Mouse (Mus musculus) mouse trophoblast stem cell (cell line): Measurements from ENCODE around the gene Lrrc9.

Experiments
- in situ Hi-C, 2 experiments: fragments of 300-500 bp; cut with MseI, MboI; formaldehyde crosslinking; loops; 2 replicates in 1 of 2; 3 replicates in 1 of 2; pipeline ENCODE4 v1.15.1; 2025

Gene Lrrc9

DNA sequence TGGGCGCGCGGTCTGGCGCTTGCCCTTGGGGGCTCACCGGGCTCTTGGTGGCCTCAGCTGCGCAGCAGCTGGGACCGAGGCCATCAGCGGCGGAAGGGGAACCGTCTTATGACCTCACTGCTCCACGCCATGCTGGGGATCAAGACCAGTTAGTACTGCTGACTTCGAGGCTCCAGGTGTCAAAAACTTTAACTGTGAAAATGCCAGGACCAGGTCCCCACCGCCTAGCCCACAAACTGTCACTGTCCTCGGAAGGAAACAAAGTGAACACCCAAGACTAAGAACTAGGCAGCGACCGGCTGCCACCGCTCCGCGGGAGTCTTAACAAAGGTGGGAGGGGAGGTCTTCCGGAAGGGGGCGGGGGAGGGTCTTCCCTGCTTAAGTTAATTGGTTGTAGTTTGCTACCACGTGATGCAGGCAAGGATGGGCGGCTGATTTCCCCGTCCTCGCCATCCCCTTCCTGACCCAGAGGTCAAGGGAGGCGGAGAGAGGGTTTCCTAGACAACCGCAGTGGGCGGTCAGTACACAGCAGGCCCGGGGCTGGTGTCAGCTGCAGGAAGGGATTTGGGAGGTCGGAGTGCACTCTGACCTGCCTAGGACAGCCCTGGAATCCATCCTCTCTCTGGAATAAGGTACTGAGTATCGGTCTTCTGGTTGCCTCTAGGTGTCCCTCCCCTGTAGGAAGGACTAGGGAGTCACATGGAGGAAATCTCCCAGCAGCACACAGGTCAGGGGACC lies at the start of gene Lrrc9:
Gene Lrrc9, plus strand, starts transcription at position 28 of the 738 bp plus-strand sequence.
- in situ Hi-C loops = no loop called here

DNA sequence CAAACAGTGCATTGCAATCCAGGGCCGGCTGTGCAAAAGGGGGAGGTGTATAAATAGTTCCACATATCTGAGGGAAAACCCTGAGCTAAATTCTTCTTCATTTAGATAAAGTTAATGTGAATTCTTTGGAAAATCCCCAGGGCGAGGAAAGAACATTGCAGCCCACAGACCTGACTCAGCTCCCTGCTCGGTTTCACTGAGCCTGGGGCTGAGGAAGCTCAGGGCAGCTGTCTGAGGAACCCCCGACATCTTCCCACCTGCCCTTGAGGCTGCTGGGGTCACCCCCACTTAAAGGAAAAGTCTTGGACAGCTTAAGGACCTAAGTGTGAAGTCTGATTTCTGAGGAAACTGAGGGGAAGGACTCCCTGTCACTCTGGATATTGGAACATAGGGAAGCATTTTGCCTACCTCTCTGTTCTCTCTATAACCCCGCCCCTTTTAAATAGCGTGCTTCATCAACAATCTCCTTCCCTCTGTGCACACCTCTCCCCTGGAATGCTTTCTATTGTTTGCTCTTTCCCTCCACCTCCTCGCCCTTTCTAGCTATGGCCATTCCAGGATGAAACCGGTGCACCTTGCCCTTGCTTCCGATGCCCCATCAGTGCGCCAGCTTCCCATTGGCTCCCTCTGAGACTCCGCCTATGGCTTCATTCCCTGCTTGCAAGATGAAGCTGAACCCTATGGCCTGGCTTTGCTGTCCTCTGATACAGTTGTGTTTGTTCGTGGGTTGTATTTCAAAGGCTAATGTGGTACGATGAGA lies 48.4 kb upstream of the Lrrc9 start:
- in situ Hi-C loops = no loop called here

DNA sequence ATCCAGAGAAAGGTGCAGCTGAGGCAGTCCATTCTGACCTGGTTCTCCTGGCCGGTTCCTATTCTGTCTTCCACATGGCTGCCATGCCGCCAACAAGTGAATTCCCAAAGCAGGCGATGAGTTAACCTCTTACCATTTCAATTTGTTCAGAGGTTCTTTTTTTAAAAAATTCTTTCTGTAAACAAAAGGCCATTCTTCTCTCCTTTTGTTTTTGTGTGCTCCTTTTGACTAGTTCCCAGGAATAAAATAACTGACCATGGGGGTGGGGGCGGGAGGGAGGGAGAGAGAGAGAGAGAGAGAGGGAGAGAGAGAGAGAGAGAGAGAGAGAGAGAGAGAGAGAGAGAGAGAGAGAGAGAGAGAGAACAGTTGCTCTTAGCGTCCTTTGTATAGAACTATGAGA lies 36.6 kb upstream of the Lrrc9 start:
- in situ Hi-C loops = no loop called here

DNA sequence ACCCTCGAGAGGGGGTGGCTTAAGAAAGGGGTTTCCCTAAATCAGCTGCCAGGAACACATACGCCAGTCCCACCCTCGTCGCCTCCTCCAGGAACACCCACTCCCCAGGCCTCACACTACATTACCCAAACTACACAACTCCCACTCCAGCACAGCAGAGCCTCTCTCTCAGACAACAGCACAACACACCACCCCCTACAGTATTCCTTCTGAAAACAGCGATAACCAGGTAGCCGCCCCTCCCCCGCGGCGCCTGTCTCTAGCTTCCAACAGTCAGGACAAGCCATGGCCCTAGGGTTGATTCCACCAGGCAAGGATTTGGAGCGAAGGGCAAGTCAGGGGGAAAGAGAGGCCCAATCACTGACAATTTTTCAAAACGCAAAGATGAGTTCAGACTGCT lies 34.5 kb upstream of the Lrrc9 start:
- in situ Hi-C loops = no loop called here

DNA sequence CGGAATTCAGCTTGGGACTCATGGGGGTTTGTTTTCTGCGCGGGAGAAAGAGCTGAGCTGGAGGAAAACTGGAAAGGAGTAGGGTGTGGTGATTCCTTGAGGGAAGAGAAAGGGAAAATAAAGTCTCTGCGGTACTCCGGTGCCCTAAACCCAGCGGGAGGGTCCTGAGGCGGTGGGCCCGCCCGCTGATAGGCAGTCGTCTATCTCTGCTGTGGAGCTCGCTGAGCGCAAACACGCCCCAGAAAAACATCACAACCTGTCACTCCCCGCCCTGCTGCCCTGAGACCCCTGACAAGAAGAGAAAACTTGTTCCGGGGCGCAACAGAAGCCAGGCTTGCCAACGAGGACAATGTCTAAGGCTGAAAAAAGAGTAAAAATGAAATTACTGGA lies 34.0 kb upstream of the Lrrc9 start:
- in situ Hi-C loops = no loop called here

DNA sequence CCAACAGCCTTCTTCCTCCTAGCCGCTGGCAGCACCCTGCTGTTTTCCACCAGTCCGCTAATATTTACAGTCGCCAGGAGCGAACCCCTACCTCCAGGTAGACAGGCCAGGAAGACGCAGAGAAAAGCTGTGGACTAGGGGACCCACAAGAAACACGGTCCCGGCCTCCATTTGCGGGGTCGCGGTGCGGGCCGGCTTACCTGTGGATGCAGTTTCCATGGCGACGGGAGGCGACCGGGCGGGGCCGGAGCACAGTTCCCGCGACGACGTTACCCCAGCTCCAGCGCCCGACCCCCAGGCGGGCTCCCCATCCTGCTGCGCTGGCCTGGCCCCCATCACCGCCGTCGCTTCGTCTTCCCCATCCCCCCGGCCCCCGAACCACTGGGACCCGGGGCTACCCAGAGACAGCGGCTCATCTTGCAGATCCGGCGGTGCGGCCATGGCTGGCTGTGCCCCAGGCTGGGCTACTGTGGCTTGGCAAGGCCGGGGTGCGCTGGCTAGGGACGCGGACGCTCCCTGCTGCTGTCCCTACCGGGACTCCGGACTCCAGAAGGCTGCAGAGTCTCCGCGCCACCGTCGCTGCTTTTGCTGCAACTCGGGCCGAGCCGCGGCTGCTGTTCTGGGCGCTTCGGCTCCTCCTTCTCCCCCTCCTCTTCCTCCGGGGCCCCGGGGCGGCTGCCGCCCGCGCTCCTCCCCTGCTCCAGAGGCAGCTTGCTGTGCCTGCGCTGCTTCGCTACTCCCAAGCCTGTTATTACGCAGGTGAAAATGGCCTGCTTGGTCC lies 33.4 kb upstream of the Lrrc9 start:
- in situ Hi-C loops = no loop called here

DNA sequence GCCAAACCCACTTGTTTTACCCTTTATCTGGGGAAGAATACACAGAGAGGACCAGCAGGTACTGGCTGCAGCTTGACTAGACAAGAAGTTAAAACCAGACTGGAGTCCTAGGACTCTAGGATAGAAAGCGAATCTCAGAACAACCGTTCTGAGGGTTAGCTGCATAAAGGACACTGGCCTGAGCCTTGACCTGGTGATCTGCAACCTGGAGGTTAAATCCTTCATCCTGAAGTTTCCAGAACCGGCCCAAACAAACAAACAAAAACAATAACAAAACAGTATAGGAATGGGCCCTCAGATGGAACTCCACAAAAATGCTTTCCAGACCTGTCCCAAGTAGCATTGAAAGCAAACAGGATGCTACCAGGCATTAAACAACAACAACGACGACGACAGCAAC lies 32.7 kb upstream of the Lrrc9 start, which contains the start of gene Rtn1:
Gene Rtn1, minus strand, starts transcription at position 101 of the 400 bp plus-strand sequence.
- in situ Hi-C loops = no loop called here

DNA sequence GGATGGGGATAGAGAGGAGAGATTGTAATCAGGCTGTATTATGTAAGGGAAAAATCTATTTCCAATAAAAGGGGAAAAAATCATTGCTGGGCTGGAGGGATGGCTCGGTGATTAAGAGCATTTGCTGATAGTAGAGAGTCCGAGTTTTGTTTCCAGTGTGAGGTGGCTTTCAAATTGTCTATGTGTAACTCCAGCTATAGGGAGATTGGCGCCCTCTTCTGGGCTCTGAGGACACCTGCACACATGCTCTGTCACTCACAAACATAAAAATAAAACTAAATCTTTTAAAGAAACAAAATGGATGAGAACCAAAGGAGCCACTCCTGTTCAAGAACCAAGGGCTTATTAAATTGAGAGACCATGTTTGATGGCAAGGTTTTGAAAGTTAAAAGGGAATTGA lies 23.9 kb upstream of the Lrrc9 start:
- in situ Hi-C loops = loop anchor here in 1 of 2 experiments (10.0 kb wide), 1 partner anchor 133 kb away; no protein-coding TSS in a partner anchor

DNA sequence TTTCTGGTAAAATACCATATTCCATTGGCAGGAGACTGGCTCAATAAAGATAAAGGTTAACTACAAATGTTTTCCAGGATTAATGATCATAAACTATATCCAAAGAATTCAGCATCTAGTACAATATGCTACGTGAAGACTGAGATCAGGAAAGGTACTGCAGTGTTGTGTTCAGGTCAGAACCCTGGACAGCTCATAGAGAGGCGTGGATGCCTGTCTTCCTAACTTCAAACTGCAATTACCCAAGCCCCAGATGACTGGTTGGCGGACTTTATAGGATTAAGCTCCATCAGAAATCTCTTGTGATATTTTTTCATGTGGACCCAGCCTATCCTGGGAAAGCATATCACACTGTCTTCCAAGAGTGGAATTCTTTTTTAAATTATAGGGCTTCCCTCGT lies 19.0 kb upstream of the Lrrc9 start:
- in situ Hi-C loops = loop anchor here in 1 of 2 experiments (5.0 kb wide), 1 partner anchor 320 kb away; no protein-coding TSS in a partner anchor

DNA sequence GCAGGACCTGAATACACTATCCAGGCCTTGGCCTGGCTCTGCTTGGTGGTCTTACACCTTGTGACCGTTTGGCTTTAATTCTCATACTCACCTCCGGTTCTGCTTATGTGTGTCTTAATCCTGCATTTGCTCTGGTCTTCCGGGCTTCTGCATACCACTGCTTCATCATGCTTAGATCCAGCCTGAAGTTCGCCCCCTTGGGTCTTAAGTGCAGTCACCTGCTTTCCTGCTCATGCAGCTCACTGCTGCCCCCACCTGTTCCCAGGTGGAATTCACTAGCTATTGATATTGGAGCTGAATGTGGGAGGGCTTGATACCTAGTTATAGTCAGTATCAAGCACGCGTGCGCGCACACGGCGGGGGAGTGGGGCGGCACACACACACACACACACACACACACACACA lies 13.9 kb upstream of the Lrrc9 start:
- in situ Hi-C loops = loop anchor here in 1 of 2 experiments (5.0 kb wide), 1 partner anchor 325 kb away; no protein-coding TSS in a partner anchor

DNA sequence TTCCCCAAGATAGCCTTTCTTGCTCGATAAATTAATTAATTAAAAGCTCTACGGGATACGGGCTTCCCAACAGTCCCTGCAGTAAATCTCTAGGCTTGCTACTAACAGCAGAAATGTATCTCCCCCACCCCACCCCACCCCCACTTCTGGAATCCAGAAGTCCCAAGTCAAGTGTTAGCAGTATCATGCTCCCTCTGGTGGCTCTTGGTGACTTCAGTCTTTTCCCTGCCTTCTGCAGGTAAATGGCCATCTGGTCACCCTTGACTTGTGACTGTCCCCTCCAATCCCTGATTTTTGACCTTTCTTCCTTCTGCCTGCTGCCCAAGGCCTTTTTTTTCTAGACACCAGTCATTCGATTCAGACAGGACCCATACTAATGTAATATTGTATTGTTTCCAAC lies 9.5 kb upstream of the Lrrc9 start:
- in situ Hi-C loops = no loop called here

DNA sequence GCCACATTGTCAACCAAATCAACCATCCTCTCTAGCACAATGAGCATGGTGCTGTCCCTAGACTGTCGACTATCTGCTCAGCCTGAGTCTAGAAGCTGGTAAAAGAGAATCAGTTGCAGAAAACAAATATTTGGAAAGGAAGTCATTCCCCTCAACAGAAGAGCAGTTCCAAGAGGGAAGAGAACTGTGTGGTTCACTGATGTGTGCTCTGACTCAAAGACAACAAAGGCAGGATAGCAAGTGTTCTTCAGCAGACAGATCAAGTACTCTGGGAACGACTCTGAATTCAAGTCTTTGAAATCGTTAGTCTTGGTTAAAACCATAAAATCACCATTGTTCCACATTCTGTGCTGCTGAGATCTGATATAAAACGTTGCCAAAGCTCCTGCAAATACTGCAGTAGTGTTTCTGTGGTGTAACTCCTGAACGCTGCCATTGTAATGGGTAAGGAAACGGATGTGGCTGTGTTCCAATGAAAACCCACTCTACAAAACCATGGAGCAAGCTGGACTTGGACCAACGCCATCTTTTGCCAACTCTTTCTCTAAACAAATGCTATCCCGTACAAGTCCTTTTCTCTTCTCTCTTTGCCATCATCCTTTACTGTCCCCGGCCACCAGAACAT lies 8.3 kb upstream of the Lrrc9 start:
- in situ Hi-C loops = no loop called here

DNA sequence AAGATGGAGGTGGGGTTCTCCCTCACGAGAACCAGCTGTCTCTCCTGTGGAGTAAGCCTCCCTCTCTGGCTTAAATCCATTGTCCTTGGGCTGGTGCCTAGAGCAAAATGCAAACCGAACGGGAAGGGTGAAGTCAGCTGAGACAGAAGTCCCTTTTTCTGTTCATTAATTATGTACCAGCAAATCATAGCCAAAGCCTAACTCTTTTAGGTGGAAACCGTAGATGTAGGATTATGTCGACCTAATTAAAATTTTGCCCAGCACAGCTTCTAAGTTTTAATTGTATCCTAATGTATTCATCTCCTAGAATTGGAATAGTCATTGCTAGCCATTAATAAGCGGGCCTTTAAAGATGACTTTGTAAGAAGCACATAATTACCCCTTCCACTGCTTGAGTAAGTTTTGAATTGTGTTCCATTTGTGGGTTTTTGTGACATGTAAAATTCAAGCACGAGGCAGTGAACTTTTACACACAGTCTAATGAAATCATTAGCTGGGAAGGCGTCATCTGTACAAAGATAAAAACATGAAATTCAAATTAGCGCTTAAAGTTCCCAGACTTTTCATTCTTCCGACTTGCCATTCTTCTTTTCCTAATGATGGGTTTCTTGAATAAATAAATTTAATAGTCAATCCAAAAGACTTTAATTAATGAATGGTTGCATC lies 3.9 kb upstream of the Lrrc9 start:
- in situ Hi-C loops = no loop called here

DNA sequence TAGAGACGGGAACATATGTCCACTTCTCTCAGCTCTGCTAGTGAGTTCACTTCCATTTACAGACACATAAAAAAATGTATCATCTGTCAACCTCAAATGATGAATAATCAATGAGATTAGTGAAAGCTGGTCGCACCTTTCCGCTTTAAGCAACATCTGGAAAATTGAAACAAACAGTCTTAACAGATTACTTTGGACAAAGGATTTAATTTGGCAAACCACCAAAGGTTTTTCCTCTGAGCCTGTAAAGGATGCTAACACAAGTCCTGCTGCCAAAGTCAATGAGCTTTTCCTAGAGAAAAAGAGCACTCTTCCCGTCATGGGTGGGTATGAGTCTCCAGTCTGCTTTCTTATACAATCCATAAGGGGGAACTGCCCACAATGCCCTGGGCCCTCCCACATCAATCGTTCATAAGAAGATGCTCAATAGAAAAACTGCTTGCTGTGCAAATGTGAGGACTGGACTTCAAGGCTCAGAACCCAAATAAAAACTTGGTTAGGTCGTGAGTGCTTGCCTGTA lies 2.6 kb upstream of the Lrrc9 start:
- in situ Hi-C loops = no loop called here

DNA sequence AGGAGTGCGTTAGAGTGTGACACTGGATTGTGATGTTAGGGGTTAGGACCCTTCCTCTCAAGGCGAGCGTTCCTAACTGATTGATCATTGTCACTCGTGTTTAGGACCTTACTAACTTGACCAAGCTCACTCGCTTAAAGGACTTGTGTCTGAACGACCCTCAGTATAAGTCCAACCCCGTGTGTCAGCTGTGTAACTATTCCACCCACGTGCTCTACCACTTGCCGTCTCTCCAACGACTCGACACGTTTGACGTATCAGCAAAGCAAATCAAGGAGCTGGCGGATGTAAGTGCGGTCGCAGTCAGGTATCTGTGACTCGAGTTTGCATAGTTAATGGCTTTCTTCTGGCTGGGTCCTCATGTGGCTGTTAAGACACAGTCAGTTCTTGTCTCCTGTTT lies 12.3 kb downstream of the Lrrc9 start:
- in situ Hi-C loops = no loop called here

DNA sequence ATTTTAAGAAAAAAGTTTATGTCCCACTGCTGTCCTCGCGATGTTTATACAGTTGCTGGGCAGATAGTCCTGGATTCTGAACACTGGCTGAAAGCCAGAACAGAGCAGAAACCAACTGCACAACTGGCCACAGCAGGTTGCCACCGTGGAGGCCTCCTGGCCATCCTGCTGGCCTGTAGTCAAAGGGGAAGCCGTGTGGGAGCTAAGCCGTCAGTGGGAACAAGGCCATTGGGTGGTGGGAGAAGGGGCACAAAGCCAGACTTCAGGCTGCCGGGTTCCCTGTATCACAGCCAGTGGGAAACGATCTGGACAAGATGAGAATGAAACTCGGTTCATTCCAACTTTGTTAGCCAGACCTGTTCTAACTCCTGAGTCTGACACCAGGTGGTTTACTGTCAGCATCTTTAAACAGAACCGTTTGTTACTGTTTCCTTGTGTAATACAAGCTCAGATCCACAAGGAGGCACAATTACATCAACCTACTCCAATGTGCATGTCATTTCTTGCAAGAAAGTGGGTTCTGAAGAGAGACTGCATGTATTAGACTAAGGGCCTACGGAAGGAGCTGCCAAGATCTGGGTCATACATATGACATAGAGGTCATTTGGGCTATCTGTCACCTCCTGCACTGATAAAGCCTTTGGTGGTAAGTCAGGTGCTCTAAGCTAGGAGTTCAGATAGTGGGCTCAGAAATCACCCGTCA lies 19.7 kb downstream of the Lrrc9 start:
- in situ Hi-C loops = loop anchor here (5.0 kb wide), 2 partner anchors 56 to 186 kb away; partner anchors contain the start of gene Gm4756 (in 1 of the 2)

DNA sequence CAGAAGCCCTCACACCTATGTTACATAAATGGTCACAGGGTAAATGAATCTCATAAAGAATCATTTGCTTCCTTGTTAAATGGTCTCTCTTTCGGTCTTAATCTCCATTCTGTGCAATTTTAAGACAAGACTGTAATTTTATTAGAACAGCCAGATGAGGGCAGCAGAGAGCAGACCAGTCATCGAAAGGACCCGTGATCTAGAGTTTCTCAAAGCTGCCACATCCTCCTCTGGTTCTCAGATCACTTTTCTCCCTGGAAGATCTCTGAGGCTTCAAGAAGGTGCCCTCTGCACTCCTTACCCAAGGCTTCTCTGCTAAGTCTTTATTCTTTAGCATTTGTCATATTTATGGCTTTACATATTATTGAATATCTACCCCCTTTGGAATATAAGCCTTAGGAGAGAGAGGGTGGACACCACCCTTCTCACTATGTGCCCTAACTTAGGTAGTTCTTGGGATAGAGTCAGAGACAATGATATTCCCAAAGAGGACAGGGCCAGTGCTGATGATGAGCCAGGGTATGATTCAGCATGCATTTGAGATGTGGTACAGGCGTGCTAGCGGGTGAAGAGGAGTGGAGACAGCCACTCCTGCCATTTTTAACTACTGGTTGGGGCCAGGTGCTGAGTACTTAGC lies 20.3 kb downstream of the Lrrc9 start:
- in situ Hi-C loops = loop anchor here (5.0 kb wide), 2 partner anchors 55 to 185 kb away; partner anchors contain the start of gene Gm4756 (in 1 of the 2)

DNA sequence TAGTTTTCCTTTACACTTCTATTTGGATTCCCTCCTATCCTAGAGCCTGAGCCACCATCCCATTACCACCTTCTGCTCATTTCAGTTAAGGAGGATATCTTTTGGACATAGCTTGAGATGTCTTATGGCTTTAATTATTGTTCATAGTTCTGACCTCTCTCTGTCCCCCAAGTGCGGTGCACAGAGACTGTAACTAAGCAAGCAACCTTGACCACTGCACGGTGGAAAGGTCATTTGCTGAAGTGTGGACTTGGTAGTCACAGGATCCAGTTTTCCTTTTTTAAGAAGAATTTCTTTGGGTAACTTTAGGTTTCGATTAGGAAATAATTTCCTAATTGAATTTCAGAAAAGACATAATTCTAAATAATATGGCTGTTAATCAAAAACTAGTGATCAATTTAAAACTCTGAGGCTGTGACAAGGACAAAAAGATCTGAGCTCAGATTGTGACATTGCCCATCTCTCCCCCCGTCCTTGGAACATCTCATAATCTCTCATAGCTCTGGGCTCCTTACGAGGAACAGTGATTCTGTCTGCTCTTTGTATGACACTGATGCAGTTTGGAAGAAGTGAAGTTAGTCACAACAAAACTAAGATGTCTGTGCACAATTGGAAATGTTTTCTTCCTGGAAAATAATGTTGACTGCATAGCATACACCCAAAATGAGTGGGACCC lies 24.3 kb downstream of the Lrrc9 start:
- in situ Hi-C loops = no loop called here

DNA sequence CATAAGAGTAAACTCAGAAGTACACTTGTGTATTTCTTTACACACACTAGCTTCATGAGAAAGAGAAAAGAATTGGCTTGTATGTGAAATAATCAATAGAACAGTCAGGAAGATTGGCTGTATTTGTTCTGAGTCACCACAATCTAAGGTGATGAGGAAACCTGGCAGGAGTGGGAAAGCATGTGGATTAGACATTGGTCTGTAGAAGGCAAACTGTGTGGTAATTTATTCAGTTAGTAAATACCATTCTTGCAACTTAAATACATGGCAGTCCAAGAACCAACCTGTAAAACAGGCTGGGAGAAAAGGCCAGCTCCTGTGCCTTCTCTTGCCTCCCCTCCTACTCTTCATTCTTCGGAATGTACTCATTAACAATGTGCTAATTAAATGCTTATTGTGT lies 25.6 kb downstream of the Lrrc9 start:
- in situ Hi-C loops = no loop called here
